Mouse (Mus musculus): ENCODE data around the gene Baat. TPM values are rescaled to one million over a fixed set of nuclear protein-coding genes. Genes with fewer than 3 reads are reported as not detected.

The Baat gene
- total and polyA plus RNA-seq, 2 experiments from 2014 or later = not detected

DNA sequence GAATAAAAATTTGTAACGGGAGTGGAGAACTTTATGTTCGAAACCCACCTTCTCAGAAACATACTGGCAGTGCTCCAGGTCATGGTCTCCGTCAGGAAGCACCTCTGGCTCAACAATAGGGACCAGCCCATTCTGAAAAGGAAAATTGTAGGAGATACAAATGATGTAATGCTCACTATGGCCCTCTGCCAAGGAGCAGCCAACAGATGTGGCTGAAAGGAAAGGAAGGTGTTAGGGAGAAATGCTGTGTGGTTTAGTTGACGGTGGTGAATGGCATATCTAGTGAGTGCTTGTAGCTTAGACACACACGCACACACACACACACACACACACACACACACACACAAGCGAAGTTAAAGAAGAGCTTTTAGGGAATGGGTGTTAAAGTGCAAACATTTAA is 33.3 kb upstream of the Baat start:
- Histone ChIP-seq H3K27me3 (ENCODE audit: insufficient read depth, low read length) (no peaks in the 10 kb centered on the region), H3K4me3 (ENCODE audit: low read length) (no peak overlapping the region), H3K36me3 (ENCODE audit: insufficient read depth, low read length) (no peaks in the 10 kb centered on the region), H3K4me1 (ENCODE audit: insufficient read depth, low read length) (no peaks in the 10 kb centered on the region), H3K9ac (replicated peaks; ENCODE audit: low read length) (no peak overlapping the region), H3K27ac (no peak overlapping the region), H3K4me2 (ENCODE audit: low read depth, low read length) (no peak overlapping the region), H3K9me3 (ENCODE audit: low read length) (no peaks in the 10 kb centered on the region)
- WGBS = 67% methylated on average over 6 of the region's 6 CpGs
- ATAC-seq (no peak), DNase-seq (ENCODE audit: low spot score) (peak; percentile 4)
- no peak for TF ChIP-seq CTCF (IDR thresholded peaks at IDR 0.05; ENCODE audit: low read depth)

DNA sequence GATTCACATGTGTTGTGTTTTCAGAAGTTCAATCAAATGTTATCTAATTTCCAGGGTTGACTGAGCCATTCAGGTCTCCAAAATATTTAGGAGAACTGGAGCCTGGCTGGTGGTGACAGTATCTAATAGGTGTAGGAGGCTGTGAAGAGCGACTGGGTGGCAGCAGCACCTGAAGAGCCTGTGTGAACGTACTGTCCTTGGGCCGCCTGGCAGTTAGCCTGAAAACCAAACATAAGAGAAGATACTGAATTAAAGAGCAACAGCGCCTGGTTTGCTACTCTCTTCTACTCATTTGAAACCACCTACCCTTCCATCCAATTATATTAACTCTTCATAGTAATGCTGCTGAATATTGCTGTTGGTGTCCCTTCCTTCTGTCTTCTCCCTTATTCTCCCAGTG is 30.3 kb upstream of the Baat start:
- ATAC-seq = no peak
- Histone ChIP-seq H3K4me1 (ENCODE audit: insufficient read depth, low read length) (no peaks in the 10 kb centered on the region), H3K27ac (no peak overlapping the region), H3K9ac (replicated peaks; ENCODE audit: low read length) (no peak overlapping the region), H3K9me3 (ENCODE audit: low read length) (no peaks in the 10 kb centered on the region), H3K36me3 (ENCODE audit: insufficient read depth, low read length) (peaks cover 5% of the 10 kb centered on the region), H3K4me3 (ENCODE audit: low read length) (no peak overlapping the region), H3K27me3 (ENCODE audit: insufficient read depth, low read length) (no peaks in the 10 kb centered on the region), H3K4me2 (ENCODE audit: low read depth, low read length) (no peak overlapping the region)
- no peak for TF ChIP-seq CTCF (IDR thresholded peaks at IDR 0.05; ENCODE audit: low read depth)
- 87% methylated on average over 4 of the region's 4 CpGs for WGBS
- DNase-seq (ENCODE audit: low spot score) = no peak

DNA sequence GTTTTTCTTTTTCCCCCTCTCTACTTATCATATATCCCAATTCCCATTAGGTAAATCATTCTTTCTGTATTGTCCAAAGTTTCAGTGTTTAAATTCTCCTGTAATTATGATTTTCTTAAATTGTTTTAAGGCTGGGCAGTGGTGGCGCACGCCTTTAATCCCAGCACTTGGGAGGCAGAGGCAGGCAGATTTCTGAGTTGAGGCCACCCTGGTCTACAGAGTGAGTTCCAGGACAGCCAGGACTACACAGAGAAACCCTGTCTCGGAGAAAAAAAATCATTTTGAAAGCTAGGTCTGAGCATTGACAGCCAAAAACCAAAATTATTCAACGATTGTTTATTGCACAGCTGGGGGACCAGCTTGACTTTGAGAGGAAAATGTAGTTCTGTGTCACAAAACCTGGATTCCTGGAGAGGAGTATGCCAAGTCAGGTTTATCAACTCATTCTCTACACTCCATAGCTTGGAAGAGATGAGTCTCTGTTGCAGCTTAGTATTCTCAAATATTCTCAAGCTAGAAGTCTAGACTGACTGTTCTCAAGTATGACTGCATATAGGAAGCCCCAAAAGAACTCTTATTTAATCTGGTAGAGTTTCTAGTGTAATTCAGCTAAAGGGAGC is 29.4 kb upstream of the Baat start:
- Histone ChIP-seq H3K9me3 (ENCODE audit: low read length) (no peaks in the 10 kb centered on the region), H3K36me3 (ENCODE audit: insufficient read depth, low read length) (peaks cover 5% of the 10 kb centered on the region), H3K9ac (replicated peaks; ENCODE audit: low read length) (no peak overlapping the region), H3K4me3 (ENCODE audit: low read length) (no peak overlapping the region), H3K4me1 (ENCODE audit: insufficient read depth, low read length) (no peaks in the 10 kb centered on the region), H3K4me2 (ENCODE audit: low read depth, low read length) (no peak overlapping the region), H3K27ac (no peak overlapping the region), H3K27me3 (ENCODE audit: insufficient read depth, low read length) (no peaks in the 10 kb centered on the region)
- no peak for DNase-seq (ENCODE audit: low spot score)
- no peak for ATAC-seq
- WGBS = 94% methylated on average over 4 of the region's 4 CpGs
- no peak for TF ChIP-seq CTCF (IDR thresholded peaks at IDR 0.05; ENCODE audit: low read depth)

DNA sequence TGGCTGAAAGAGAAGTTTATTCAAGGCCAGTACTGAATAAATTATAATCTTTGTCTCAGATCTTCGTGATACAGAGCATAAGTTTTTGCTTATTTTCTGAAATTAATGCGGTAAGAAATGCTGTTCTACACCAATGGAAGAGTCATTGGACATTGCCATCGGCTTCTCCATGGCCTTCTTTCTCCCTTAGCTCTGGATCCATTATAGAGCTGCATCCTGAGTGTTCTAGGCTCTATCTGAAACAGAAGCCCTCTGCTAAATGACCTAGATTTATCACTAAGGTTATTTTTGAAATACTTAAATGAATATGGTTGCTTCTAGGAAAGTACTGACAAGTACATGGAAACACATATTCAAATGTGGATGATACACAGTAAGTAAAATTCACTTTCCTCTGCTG is 28.7 kb upstream of the Baat start:
- WGBS = 91% methylated on average over 3 of the region's 3 CpGs
- H3K36me3 ChIP-seq (ENCODE audit: insufficient read depth, low read length) = peaks cover 11% of the 10 kb centered on the region
- TF ChIP-seq CTCF (IDR thresholded peaks at IDR 0.05; ENCODE audit: low read depth) = no peak
- ATAC-seq = no peak
- no peak for DNase-seq (ENCODE audit: low spot score)
- H3K27ac ChIP-seq = no peak overlapping the region
- peaks cover 5% of the 10 kb centered on the region; the same call in 1 of the 2 replicates for H3K9me3 ChIP-seq (ENCODE audit: low read length)
- H3K4me2 ChIP-seq (ENCODE audit: low read depth, low read length) = no peak overlapping the region
- H3K4me1 ChIP-seq (ENCODE audit: insufficient read depth, low read length) = no peaks in the 10 kb centered on the region
- H3K27me3 ChIP-seq (ENCODE audit: insufficient read depth, low read length) = no peaks in the 10 kb centered on the region
- no peak overlapping the region for H3K4me3 ChIP-seq (ENCODE audit: low read length)
- no peak overlapping the region for H3K9ac ChIP-seq (replicated peaks; ENCODE audit: low read length)

DNA sequence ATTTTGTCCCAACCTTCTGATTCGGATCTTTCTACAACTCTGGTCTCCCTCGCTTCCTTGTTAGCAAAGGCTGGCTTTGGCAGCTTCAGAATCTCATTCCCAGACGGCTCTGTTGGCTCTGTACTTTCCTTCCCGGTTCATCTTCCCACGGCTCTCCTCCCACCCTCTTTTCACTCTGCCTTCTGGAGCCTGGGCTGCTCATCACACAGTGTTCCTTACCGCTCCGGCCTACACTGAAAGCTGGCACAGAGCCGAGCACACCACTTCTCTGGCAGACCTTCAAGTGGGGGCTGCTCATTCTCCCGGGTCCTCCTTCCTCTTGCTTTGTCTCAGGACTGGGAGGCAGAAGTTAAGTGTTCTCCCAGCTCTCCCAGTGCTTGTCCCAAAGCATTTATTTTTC is 16.2 kb upstream of the Baat start:
- H3K4me1 ChIP-seq (ENCODE audit: insufficient read depth, low read length) = 0 out of 2 replicates have a peak, but pooled peaks cover 7% of the 10 kb centered on the region
- peak; percentile 5 for DNase-seq (ENCODE audit: low spot score)
- no peak for TF ChIP-seq CTCF (IDR thresholded peaks at IDR 0.05; ENCODE audit: low read depth)
- H3K9me3 ChIP-seq (ENCODE audit: low read length) = no peaks in the 10 kb centered on the region
- no peaks in the 10 kb centered on the region for H3K27me3 ChIP-seq (ENCODE audit: insufficient read depth, low read length)
- H3K4me3 ChIP-seq (ENCODE audit: low read length) = no peak overlapping the region
- no peak overlapping the region for H3K9ac ChIP-seq (replicated peaks; ENCODE audit: low read length)
- H3K4me2 ChIP-seq (ENCODE audit: low read depth, low read length) = peak overlapping the region; percentile 79
- no peak for ATAC-seq
- H3K27ac ChIP-seq = no peak overlapping the region
- 43% methylated on average over 9 of the region's 9 CpGs for WGBS
- H3K36me3 ChIP-seq (ENCODE audit: insufficient read depth, low read length) = peaks cover 3% of the 10 kb centered on the region; the same call in 1 of the 2 replicates

DNA sequence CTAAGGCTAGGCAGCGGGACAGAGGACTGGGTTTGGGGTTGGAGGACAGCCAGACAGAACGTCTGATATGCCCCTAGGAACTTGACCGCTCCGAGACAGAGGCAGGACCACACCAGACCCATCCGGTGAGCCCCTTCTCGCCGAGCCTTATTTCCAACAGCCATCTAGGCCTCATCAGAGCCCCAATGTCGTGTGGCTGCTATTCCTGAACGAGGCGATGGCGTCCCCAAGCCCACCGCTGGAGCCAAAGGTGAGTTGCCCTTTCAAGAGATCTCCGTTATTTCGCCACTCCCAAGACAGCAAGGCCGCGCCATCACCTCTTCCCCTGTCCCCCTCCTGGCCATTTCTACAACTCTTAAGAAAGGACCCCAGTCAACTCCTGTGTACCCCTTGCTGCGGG is 15.0 kb upstream of the Baat start:
- Histone ChIP-seq H3K36me3 (ENCODE audit: insufficient read depth, low read length) (peaks cover 3% of the 10 kb centered on the region; the same call in 1 of the 2 replicates), H3K4me2 (ENCODE audit: low read depth, low read length) (peak overlapping the region; percentile 79), H3K4me1 (ENCODE audit: insufficient read depth, low read length) (0 out of 2 replicates have a peak, but pooled peaks cover 7% of the 10 kb centered on the region), H3K27me3 (ENCODE audit: insufficient read depth, low read length) (no peaks in the 10 kb centered on the region), H3K9ac (replicated peaks; ENCODE audit: low read length) (peak overlapping the region; percentile 61), H3K4me3 (ENCODE audit: low read length) (peak overlapping the region; percentile 74), H3K27ac (peak overlapping the region; percentile 62; the same call in 1 of the 2 replicates), H3K9me3 (ENCODE audit: low read length) (no peaks in the 10 kb centered on the region)
- under 1% methylated on average over 17 of the region's 17 CpGs for WGBS
- peak; percentile 81 for ATAC-seq
- TF ChIP-seq CTCF (IDR thresholded peaks at IDR 0.05; ENCODE audit: low read depth) = peak; percentile 45
- DNase-seq (ENCODE audit: low spot score) = no peak

All from hindbrain, postnatal 0 days (tissue).